Mouse (Mus musculus) testis, postnatal 14 days (tissue): ENCODE results near the gene Sulf2.
A peak's percentile ranks its signal among the peaks of the same experiment; 100 is the strongest.

Source experiments
- DNase-seq: peaks from one replicate; pipeline ENCODE4 v3.0.0; 2021; ENCODE audit warnings: low spot score

The Sulf2 gene

DNA sequence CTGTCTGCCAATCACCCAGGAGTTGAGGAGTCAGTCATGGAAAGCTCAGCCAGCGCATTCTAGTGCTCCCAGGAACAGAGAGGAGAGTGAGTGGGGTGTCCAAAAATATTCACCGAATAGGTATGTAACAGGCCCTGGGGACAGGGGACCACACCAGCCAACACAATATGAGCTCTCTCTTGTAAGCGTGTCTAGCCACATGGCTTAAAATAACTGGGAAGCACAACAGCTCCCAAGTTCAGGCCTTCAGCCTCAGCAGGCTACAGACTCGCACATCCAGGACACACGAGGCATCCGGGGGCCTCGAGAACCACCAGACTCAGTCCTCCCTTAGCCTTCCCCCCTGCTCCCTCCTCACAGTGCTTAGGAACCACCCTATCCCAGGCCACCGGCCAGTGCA is 6.0 kb downstream of the Sulf2 start:
- no peak for DNase-seq

DNA sequence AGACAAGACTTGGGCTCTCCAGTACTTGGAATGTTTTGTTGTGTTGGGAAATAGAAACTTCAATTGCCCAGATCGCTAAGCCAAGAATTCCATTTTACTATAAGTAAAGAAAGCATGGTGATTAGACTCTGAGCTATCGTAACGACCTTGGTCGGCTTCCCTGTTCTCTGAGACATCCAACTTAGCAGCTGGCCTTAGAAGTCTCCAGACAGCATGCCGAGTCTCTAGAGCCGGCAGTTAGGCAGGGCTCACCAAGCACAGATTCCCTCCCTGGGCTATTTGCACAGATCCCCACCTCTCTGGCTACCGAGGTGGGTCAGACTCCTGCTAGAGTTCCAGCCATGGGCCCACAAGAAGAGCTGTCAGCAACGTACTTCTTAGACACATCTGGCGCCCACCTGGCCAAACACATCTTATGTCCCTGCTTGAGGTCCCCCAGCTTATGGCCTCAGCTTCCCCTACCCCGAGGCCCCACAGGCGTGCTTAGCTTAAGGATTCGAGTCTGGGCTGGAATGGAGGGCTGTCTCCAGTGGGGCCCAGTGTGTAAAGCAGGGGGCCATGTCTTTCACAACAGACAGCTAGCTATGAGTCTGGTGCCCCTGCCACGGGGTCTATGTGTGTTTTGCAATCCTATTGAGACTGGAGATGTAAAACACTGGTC is 6.7 kb downstream of the Sulf2 start:
- no peak for DNase-seq

DNA sequence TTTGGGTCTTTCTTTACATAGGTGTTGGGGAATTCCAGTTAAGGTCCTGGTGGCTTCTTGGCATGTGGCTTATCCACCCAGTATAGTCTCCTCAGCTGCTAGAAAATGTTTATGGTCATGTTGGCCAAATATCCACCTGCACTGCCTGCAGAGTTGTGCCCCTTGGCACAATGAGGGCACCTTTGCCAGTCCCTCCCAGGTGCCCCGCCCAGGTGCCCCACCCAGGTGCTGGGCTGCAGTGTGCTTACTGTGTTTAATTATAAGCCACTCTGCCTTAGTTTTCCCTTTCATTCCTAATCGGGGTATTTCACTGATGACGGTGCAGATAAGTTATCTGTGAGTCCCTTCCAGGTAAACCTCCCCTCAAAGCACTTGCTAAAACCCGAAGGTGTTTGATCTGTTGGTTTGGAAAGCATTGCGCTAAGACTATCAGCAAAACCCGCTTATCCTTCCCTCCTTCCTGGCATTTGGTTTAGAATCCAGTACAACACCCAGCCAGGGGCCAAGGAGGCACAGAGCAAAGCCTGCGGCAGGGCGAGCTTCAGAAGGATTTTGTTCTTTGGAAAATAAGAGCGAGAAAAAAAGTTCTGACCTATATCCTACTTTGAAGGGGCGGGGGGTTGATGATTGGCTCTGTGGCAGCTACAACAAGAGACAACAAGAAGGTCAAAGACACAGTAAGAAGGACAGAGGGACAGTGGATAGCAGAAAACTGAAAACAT is 7.4 kb downstream of the Sulf2 start:
- DNase-seq = no peak

DNA sequence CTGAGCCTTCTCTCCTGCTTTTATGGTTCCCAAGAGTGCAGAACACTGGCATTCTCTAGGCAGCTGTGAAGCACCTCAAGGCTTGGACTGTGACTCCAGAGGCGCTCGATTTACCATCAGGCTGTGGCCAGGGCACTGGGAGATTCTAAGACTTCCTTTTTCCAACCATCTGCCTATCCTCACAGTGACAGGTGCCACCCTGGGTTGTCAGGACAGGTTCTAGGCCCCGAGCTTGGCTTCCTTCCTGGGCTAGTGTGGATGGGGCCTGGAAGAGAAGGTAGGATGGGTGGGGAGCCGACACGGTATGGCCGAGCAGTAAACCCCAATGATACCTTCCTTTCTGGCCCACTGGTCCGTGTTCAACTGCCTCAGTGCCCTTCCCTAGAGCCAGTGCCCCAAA is 9.0 kb downstream of the Sulf2 start:
- DNase-seq = no peak

DNA sequence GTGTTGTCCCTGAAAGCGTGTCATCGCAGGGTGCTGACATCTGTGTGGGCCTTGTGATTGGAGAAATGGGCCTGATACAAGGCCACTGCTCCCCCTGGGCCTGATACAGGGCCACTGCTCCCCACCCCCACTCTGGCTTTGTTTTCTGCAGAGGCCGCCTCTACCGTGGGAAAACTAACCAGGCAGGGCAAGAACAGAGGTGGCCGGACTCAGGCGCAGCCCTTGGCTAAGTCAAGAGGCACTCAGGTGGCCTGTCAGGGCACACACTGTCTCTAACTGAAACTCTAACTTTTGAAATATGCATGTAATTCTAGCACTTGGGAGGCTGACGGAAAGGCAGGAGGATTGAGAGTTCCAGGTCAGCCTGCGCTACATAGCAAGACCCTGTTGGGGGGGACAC is 10.4 kb downstream of the Sulf2 start:
- DNase-seq = no peak

DNA sequence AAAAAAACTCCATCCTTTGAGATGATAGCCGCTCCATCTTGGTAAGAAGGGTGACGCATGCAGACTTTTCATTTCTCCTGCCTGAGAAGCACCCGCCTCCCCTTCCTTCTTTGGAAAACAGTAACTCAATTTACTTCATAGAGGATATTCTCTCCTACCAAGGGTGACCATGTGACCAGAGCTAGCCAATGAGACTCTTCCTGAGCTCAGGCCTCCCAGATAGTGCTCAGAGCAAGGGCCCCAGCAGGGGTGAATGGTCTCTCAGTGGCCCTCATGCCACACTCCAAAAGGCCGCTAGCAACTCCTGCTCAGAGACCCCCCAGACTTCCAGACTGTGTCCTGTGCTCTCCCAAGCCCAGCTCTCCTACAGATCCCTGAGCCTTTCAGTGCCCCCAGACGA is 11.6 kb downstream of the Sulf2 start:
- DNase-seq = no peak

DNA sequence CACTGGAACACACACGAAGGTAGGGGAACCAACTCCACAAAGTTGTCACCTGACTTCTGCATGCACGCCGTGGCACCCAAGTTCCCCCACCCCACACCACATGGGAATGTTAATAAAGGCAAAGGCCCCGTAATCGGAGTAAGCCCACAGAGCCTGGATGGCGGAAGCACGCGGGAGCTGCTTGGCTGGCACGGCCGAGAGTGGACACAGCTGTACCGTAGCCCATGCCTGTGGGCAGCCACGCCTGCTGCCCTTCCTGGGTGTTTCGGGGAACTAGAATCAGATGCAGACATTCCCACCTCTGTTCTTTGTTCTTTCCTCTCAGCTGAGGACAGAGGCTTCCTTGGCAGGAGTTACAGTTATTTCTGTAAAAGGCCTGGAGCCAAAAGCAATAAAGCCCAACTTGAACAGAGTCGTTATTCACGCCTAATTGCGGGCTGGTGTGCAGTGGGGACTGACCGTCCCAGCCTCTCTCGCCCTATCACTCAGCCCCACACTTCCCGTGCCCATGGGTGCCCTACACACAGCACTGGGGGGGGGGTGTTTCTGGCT is 12.8 kb downstream of the Sulf2 start:
- DNase-seq = peak; percentile 75

DNA sequence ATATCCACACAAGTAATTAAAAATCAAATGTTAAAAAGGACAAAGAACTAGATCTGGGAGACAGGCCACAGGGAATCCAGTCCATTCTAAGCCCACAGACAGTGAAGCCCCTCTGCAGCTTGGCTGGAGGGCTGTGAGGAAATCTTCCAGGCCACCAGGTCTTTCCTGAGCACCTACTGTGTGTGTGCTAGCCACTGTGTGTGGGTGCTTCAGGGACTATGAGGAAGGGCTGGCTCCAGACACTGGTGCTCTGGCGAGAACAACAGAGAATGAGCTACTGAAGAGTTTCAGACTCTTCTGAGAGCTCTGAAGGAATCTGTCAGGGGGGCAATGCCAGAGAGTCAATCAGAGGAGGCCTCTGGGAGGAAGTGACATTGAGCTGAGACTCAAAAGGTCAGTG is 13.6 kb downstream of the Sulf2 start:
- no peak for DNase-seq

DNA sequence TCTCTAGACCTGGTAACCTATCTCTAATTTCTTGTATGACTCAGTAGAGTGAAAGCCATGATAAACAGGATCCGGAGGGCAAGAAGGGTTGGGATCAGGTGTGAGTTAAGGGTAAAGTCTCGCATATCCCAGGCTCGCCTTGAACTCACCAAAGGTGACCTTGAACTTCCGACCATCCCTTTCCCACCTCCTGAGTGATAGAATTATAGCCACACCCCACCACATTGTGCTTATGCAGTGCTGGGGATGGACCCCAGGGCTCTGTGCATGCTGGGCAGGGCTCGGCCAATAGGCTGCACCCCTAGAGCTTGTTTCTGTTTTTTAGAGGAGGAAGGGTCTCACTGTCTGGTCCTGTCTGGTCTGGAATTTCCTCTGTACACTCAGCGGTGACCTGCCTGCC is 14.4 kb downstream of the Sulf2 start:
- no peak for DNase-seq

DNA sequence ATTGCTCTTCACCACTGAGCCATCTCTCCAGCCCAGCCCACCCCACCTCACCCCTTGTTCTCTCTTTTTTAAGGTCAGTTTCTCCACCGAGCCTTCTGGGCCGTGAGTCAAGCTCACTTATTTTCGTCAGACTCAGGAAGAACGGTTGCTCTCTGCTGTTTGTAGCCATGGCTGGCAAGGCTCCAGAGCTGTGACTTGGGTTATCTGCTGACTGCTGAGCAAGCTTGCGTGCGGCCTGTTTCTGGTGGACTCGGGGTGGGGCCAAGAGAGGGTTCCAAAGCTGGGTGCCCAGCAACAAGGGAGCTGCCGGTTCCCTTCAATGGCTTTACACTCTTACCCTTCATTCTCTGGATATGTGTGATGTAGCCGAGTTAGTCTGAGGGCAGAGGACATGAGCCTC is 15.0 kb downstream of the Sulf2 start:
- peak; percentile 62 for DNase-seq

DNA sequence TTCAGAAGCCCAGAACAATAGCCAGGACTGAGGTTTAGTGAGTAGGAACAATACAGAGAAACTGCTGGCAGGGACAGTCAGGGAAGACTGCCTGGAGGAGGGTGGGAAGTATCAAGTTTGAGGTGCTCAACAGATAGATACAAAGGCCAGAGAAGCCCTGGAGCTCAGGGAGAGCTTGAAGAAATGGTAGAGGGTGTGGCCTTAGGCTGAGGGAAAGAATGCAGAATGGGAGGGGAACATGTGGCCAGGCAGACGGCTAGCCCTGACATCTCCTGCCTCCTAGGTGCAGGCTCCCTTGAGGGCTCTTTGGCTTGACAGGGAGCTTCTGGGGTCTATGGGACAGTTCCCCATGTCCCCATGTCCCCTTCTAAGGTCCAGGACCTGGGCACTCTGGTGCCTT is 17.2 kb downstream of the Sulf2 start:
- DNase-seq = no peak

DNA sequence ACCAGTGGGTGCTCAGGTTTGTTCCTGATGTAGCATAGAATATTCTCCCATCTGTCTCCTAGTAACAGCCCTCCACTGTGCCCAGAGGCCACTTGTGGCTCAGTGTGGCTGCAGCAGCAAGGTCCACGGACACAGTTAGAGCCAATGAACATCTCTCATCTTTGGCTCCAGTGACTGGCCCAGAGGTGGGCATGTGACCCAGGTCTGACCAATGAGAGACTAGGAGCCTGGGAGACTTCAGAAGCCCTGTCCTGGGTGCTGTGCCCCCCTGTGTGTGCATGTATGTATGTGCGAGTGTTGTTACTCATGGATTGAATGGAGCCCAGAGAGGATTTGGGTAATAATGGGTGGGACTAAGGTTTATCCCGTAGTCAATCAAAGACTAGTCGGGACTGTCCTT is 18.0 kb downstream of the Sulf2 start:
- DNase-seq = no peak

DNA sequence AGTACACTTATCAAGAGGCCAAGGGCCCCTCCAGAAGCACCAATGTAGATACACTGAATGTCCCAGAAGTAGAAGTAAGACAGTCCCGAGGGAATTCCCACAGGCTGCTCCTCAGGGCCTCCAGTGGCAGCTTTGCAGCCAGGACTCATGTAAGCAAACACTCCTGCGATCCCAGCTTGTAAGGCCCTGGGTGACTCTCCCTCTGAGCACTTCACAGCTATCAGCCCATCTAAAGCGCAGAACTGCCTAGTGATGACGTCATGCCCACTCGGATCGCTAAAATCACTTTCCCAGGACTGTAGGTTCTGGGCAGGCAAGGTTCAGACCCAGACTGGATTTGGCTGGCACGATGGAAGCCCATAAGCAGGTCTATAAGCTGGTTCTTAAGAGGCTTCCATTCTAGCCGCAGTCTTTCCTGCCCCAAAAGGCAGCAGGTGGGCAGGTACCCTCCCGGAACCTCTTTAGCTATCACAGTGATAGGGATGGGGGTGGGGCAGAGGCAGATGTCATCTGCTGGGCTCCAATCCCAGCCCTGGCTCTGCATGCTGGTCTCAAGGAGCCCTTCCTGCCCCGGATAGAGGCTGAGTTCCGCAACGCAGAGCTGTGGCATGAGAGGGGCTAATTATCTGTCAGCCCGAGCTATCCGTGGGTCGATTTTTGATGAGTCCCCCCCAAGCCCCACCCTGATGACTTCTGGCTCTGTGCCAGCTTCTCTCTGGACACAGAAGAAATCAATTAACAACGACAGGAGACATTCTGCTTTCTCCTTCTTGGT is 19.6 kb downstream of the Sulf2 start:
- DNase-seq = no peak

DNA sequence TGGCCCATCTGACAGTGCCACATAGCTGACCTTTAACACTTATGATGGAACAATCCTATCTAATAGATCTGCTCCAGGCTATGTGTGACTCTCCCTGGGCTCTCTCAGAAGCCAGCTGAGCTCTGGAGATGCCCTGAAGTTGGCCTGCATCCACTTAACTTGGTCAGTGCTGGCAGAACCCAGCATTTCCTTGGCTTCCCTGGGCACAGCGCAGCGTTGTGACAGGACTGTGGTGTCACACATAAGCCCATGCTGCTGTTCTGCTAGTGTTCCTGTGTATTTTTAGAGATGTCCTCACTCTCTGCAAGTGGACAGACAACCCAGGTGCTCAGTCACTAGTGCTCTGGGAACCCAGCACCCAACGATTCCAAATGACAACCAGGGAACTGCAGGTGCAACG is 26.7 kb downstream of the Sulf2 start:
- DNase-seq = no peak

DNA sequence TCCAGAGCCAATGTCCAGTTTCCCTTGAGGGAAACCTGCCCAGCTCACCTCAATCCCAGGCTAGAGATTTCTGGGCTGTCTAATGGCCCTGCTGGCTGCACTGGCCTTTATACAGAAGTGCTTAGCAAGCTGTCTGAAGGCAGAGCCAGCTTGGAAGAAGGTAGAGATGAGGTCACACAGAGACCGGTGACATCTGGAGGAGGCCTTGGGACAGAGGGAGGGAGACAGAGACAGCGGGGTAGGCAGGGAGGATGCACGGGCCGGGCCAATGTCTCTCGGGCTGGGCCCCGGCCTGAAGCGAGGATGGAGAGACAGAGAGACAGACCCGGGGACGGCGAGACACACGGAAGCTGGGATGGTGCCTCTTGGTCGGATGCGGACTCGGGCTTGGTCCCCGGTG is 27.4 kb downstream of the Sulf2 start:
- DNase-seq = no peak

DNA sequence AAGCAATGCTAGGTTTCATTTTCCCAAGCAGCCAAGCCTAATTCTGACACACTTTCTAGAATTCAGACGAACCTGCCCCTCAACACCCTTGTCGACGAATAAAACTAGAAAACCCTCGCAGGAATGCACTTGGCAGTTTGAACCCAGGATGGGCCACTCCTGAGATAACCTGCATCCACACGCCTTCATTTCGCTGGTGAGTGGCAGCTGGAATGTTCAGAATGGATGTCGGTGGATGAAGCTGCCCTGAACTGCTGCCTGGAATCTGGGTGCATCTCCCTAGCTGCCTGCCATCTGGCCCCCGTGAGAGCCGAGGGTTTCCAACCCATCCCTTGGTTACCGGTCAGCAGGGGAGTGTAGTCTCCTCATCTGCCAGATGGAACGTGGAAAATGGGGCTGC is 29.1 kb downstream of the Sulf2 start:
- no peak for DNase-seq

DNA sequence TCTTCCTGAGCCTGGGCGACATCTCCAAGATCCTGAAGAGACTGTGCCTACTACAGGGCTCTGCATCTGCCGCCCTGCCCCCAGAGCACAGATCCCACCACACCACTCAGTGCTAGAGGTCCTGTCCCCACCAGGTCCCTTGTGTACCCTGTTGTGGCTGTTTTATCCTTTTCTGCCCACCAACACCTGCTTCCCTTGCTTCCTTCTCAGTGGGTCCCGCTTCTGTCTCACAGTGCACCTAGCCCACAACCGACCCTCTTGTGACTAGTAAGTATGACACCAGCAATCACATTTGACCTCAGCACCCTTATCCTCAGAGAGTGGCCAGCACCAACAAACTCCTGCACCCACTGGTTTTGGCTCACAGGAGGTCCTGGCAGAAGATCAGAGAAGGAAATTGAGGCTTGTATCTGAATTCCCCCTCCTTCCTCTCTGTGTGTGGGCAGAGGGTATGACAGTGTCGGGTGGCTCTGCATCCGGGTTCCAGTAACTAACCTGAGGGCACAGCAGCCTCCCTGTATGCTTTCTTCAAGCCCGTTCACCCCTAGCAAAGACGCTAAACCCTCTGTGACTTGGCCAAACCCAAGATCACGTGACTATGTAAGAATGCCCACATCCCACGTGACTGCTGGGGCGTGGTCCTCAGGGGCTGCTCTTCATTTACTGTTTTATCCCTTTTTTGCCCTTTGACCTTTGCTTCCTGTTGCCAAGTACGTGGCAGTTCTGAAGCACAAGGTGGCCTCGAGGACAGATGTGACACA is 29.8 kb downstream of the Sulf2 start:
- DNase-seq = no peak

DNA sequence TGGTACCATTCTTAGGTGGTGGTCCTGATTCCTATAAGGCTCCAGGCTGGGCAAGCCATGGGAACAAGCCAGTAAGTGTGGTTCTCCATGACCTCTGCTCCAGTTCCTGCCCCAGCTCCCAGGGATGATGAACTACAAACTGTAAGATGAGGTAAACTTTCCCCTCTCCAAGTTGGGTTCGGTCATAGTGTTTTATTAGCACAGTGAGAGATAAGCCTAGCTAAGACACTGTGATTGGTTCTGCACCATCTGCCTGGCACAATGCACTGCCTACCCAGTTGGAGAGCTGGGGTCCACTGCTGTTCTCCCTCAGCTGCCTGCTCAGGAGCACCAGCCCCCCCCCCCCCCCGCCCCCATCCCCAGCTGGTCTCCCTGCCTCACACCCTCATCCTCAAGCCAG is 30.4 kb downstream of the Sulf2 start:
- DNase-seq = no peak

DNA sequence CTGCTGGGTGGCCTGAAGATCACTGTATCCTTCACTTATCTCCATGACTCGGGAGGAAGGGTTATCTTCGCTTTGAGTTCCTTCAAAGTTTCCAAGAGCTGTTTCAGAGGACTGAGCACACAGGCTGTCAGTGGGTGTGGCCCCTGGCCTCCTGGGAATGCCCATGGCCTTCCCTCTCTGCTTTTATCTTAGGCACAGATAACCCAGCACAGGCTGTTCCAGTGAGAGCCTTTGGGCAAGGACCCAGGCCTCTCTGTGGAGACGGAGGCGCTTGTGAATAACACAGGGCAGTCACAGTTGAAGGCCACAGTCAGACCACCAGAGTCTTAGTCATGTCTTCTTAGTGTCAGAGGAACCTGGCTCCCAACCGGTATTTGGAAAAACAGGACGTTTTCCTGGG is 32.7 kb downstream of the Sulf2 start:
- peak; percentile 90 for DNase-seq

DNA sequence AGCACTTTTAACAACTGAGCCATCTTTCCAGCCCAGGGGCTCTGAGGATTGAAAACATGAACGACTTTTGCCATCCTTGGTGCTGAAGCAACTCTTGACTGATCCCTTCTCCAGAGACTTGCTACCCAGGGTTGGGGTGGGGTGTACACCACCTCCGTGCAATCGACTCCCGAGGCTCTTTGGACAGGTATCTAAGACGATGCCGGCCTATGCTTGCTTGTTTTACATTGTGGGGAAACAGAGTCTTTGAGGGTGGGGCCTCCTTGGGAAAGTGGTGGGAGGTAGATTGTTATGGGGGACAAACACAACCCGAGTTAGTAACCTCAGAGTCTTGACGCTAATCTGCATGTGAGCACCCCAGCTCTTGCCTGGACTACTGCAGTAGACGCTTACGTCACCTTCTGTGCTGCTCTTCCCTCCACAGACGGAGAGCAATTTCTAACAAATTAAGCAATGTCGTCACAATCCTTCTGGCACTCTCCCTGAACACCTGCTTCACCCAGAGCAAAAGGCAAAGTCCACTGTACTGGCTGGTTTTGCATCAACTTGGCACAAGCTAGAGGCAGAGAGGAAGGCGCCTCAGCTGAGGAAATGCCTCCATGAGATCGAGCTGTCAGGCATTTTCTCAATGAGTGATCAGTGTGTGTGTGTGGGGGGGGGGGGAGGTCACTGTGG is 33.6 kb downstream of the Sulf2 start:
- DNase-seq = no peak

DNA sequence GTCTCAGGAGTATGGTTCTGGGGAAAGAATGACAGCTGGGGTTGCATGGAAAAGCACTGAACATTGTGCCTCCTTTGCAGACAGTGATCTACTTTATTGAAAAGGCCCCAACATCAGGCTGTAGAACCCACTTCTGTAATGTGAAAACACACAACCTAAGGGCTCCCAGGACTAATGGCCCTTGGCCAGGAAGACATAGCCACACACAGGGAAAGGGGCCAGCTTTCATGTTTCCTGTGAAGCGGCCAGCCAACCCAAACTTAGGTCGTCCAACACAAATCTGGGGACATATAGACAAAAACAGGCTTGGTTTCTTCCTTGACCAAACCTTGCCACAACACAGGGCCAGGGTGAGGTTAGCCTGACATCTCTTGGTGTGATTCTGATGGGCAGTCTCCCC is 35.5 kb downstream of the Sulf2 start:
- no peak for DNase-seq

DNA sequence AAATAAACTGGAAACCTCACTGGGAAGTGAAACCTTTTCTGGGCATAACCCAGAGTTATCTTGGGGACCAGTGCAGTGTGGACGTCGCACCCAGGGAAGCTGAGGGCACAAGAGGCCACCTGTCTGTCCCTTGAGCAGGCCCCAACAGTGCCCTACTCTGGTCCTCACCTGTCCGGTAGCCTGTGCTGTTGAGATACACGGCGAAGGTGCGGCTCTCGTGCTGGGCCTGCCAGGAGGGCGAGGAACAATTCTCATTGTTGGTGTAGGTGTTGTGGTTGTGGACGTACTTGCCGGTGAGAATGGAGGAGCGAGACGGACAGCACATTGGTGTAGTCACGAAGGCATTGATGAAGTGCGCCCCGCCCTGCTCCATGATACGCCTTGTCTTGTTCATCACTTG is 38.8 kb downstream of the Sulf2 start:
- no peak for DNase-seq
